Mouse (Mus musculus): ENCODE results near the gene Cars2. TPM values are rescaled to one million over a fixed set of nuclear protein-coding genes. Genes with fewer than 3 reads are reported as not detected.
A peak's percentile ranks its signal among the peaks of the same experiment; 100 is the strongest.
"Not testable (repeated sequence)": the region's sequence is repeated elsewhere in the genome, so short reads cannot be mapped to it uniquely, and the experiment has no call there.

Gene Cars2
- total and polyA plus RNA-seq, 3 experiments: 45.6 to 67.1 (median 46.4) TPM

DNA sequence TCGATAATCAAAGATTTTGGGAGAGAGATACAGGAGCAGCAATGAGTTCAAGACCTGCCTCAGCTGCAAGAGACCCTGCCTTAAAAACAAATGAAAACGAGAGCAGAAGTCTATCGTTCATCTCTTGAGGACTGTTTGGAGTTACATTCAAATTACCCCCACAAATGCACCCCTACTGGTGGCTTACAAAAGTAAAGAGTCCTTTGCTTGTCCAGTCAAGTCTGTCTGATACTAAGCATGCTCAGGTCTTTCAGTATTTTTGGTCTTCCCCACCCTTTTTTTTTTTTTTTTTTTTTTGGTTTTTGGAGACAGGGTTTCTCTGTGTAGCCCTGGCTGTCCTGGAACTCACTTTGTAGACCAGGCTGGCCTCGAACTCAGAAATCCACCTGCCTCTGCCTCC, 914 bp upstream of the Cars2 start:
- in situ Hi-C loops (cut with MboI; ENCODE audit: low pct_ligation_motif_present, low pct_unique_long_range_greater_than_20kb, low sequenced_read_pairs): loop anchor here (5.0 kb wide), 1 partner anchor 66 kb away; no protein-coding TSS in a partner anchor
- Histone ChIP-seq H3K4me2 (ENCODE audit: insufficient read depth, low read depth, poor library complexity, severe bottlenecking) (peak overlapping the region; percentile 67; the same call in 1 of the 2 replicates), H3K36me3 (replicated peaks in 1 of 2; ENCODE audit: control insufficient read depth in 1 of 2, insufficient read depth in 1 of 2, low read length in 1 of 2) (peaks cover 9 to 23% of the 10 kb centered on the region in 2 experiments), H3K4me1 (ENCODE audit: control insufficient read depth in 1 of 2, insufficient read depth in 2 of 2) (peaks cover 9 to 38% of the 10 kb centered on the region in 2 experiments)
- H3K4me3 ChIP-seq (replicated peaks in 1 of 3; ENCODE audit: low read depth in 2 of 3, low read length in 2 of 3, poor library complexity in 1 of 3); H3K27me3 ChIP-seq (replicated peaks); H3K9ac ChIP-seq (ENCODE audit: insufficient read depth, low read depth); dilution Hi-C loops (cut with MboI; ENCODE audit: extremely low pct_ligation_motif_present, extremely low pct_unique_long_range_greater_than_20kb, low sequenced_read_pairs); H3K9me3 ChIP-seq (replicated peaks; ENCODE audit: low read length); H3K79me2 ChIP-seq (replicated peaks; ENCODE audit: control insufficient read depth, extremely low read depth, insufficient read depth, poor library complexity, severe bottlenecking); DNase-seq (ENCODE audit: extremely low read depth); H3K27ac ChIP-seq (ENCODE audit: insufficient read depth, low read depth): not testable (repeated sequence)
- TF ChIP-seq MXI1 (IDR thresholded peaks at IDR 0.05; ENCODE audit: low read depth, low read length) (0 out of 2 replicates have a peak, but pooled peaks have one; percentile 18), CTCF (conservative IDR thresholded peaks at IDR 0.05 in 1 of 2, IDR thresholded peaks at IDR 0.05 in 1 of 2; ENCODE audit: low read depth in 2 of 2, low read length in 2 of 2) (peak in 1 of 2 experiments; percentile 33; a peak in 2 of 4 replicates), MYC (IDR thresholded peaks at IDR 0.05; ENCODE audit: low read depth, low read length) (peak; percentile 45; the same call in 1 of the 2 replicates), ZNF384 (IDR thresholded peaks at IDR 0.05; ENCODE audit: low read depth, low read length) (peak; percentile 57), NRF1 (IDR thresholded peaks at IDR 0.05; ENCODE audit: low read depth, low read length) (0 out of 2 replicates have a peak, but pooled peaks have one; percentile 36)

DNA sequence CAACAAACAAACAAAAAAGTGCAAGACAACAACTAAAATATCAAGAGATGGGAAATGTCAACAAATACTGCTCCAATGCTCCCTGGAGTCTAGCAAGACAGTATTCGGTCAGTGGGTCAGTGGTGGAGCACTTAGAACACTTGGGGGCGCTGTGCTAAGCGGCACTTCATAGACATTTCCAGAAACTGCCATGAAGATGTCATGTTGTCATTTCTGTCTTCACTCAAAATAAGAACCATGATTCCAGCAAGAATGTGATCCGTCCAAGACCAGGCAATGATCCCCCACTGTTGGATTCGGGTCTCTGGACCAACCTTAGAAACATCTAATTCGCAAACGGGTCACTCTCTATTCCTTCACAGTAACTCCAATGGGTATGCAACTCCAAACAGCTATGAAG, 877 bp downstream of the Cars2 start:
- no peaks in the 10 kb centered on the region for H3K27me3 ChIP-seq (replicated peaks)
- H3K36me3 ChIP-seq (replicated peaks in 1 of 2; ENCODE audit: control insufficient read depth in 1 of 2, insufficient read depth in 1 of 2, low read length in 1 of 2): peaks cover 22 to 41% of the 10 kb centered on the region in 2 experiments
- peak; percentile 90 for DNase-seq (ENCODE audit: extremely low read depth)
- H3K4me1 ChIP-seq (ENCODE audit: control insufficient read depth in 1 of 2, insufficient read depth in 2 of 2): peaks cover 9 to 38% of the 10 kb centered on the region in 2 experiments
- dilution Hi-C loops (cut with MboI; ENCODE audit: extremely low pct_ligation_motif_present, extremely low pct_unique_long_range_greater_than_20kb, low sequenced_read_pairs) (no loop called here), in situ Hi-C loops (cut with MboI; ENCODE audit: low pct_ligation_motif_present, low pct_unique_long_range_greater_than_20kb, low sequenced_read_pairs) (loop anchor here (5.0 to 10.0 kb wide), 2 partner anchors 68 to 105 kb away; no protein-coding TSS in a partner anchor)
- H3K9me3 ChIP-seq (replicated peaks; ENCODE audit: low read length): no peaks in the 10 kb centered on the region
- TF ChIP-seq SMC3 (IDR thresholded peaks at IDR 0.05; ENCODE audit: low read depth, low read length) (peak; percentile 91), MAFK (IDR thresholded peaks at IDR 0.05; ENCODE audit: insufficient replicate concordance, low read length) (no peak), GABPA (IDR thresholded peaks at IDR 0.05; ENCODE audit: insufficient replicate concordance, low read depth, low read length) (no peak), MXI1 (IDR thresholded peaks at IDR 0.05; ENCODE audit: low read depth, low read length) (peak; percentile 81), RAD21 (IDR thresholded peaks at IDR 0.05; ENCODE audit: low read depth, low read length) (peak; percentile 67), TCF12 (IDR thresholded peaks at IDR 0.05; ENCODE audit: low read depth, low read length) (no peak), SIN3A (IDR thresholded peaks at IDR 0.05; ENCODE audit: low read length) (peak; percentile 85), ZNF384 (IDR thresholded peaks at IDR 0.05; ENCODE audit: low read depth, low read length) (no peak), RCOR1 (conservative IDR thresholded peaks at IDR 0.05; ENCODE audit: low read depth, low read length) (no peak), HCFC1 (IDR thresholded peaks at IDR 0.05; ENCODE audit: low read depth, low read length) (peak; percentile 10), POLR2A (IDR thresholded peaks at IDR 0.05; ENCODE audit: low read depth, low read length) (no peak), CTCF (conservative IDR thresholded peaks at IDR 0.05 in 1 of 2, IDR thresholded peaks at IDR 0.05 in 1 of 2; ENCODE audit: low read depth in 2 of 2, low read length in 2 of 2) (peak; percentile 84 to 92), MYC (IDR thresholded peaks at IDR 0.05; ENCODE audit: low read depth, low read length) (peak; percentile 44; the same call in 1 of the 2 replicates), E2F4 (IDR thresholded peaks at IDR 0.05; ENCODE audit: insufficient replicate concordance, low read depth, low read length) (no peak), MAZ (IDR thresholded peaks at IDR 0.05; ENCODE audit: low read depth, low read length) (no peak), USF1 (IDR thresholded peaks at IDR 0.05; ENCODE audit: low read depth, low read length) (no peak), KAT2A (IDR thresholded peaks at IDR 0.05; ENCODE audit: insufficient replicate concordance, low read length) (no peak), UBTF (IDR thresholded peaks at IDR 0.05; ENCODE audit: low read depth, low read length) (no peak), MAX (IDR thresholded peaks at IDR 0.05; ENCODE audit: low read length) (no peak), IRF4 (IDR thresholded peaks at IDR 0.05; ENCODE audit: low read depth, low read length) (peak; percentile 43; the same call in 1 of the 2 replicates)
- peak overlapping the region; percentile 79 for H3K9ac ChIP-seq (ENCODE audit: insufficient read depth, low read depth)
- H3K79me2 ChIP-seq (replicated peaks; ENCODE audit: control insufficient read depth, extremely low read depth, insufficient read depth, poor library complexity, severe bottlenecking): peaks cover 5% of the 10 kb centered on the region
- H3K27ac ChIP-seq (ENCODE audit: insufficient read depth, low read depth): peak overlapping the region; percentile 82; the same call in 1 of the 2 replicates
- peak overlapping the region; percentile 94 for H3K4me2 ChIP-seq (ENCODE audit: insufficient read depth, low read depth, poor library complexity, severe bottlenecking)
- peak overlapping the region; percentile 73 to 88 (median 87) for H3K4me3 ChIP-seq (replicated peaks in 1 of 3; ENCODE audit: low read depth in 2 of 3, low read length in 2 of 3, poor library complexity in 1 of 3)

Data from CH12.LX (cell line).